Mouse (Mus musculus): ENCODE results near the gene Znrf3. TPM values are rescaled to one million over a fixed set of nuclear protein-coding genes. Genes with fewer than 3 reads are reported as not detected.
A peak's percentile ranks its signal among the peaks of the same experiment; 100 is the strongest.

Gene Znrf3
- total and polyA plus RNA-seq, 2 experiments from 2014 or later, result 7.8 to 12.5 TPM

DNA sequence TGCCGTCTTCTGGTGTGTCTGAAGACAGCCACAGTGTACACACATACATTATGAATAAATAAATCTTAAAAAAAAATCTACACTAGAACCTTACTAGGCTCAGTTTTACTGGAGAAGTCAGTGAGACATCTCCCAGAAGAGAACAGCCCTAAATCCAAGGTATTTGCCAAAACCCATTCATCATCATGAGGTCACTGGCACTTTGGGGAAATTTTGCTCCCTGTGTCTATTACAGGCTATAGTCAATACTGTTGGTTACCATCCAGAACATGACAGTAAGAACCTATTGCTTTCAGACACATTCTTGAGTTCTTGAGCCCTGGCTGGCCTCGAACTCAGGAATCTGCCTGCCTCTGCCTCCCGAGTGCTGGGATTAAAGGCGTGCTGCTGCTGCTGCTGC is 113.8 kb downstream of the Znrf3 start:
- Histone ChIP-seq H3K36me3 (ENCODE audit: insufficient read depth, low read length) (no peaks in the 10 kb centered on the region), H3K4me2 (ENCODE audit: low read depth, low read length, poor library complexity, severe bottlenecking) (no peak overlapping the region), H3K27ac (ENCODE audit: low read depth, low read length) (no peak overlapping the region), H3K4me1 (ENCODE audit: insufficient read depth, low read length) (no peaks in the 10 kb centered on the region), H3K27me3 (ENCODE audit: insufficient read depth, low read length) (no peaks in the 10 kb centered on the region), H3K4me3 (ENCODE audit: low read depth, low read length) (no peak overlapping the region), H3K9ac (replicated peaks; ENCODE audit: low read length, poor library complexity, severe bottlenecking) (no peak overlapping the region), H3K9me3 (ENCODE audit: low read length) (no peaks in the 10 kb centered on the region)
- WGBS, result 98% methylated on average over 4 of the region's 4 CpGs
- no peak for TF ChIP-seq CTCF (IDR thresholded peaks at IDR 0.05)
- no peak for ATAC-seq (ENCODE audit: low FRiP score)
- DNase-seq (ENCODE audit: low spot score), result no peak

DNA sequence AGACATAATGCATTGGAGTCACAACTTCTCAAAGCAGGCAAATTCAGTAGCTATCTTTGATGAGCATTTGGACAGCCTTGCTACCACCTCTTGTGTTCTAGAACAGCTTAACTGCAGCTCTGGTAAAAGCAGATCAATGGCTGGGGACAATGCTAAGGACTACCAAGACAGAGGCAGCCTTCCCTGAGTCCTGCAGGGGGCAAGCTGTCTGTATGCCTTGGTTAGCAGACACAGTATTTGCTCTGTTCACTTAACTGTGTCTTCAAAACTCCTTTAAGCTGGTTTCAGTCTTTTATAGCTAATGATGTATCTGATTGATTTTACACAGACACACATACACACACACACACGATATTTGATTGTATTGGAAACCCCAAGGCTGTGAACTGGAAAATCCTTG is 117.0 kb downstream of the Znrf3 start:
- 30% methylated on average over 1 of the region's 1 CpGs for WGBS
- Histone ChIP-seq H3K4me3 (ENCODE audit: low read depth, low read length) (no peak overlapping the region), H3K4me2 (ENCODE audit: low read depth, low read length, poor library complexity, severe bottlenecking) (no peak overlapping the region), H3K9ac (replicated peaks; ENCODE audit: low read length, poor library complexity, severe bottlenecking) (no peak overlapping the region), H3K27ac (ENCODE audit: low read depth, low read length) (no peak overlapping the region), H3K27me3 (ENCODE audit: insufficient read depth, low read length) (no peaks in the 10 kb centered on the region), H3K4me1 (ENCODE audit: insufficient read depth, low read length) (no peaks in the 10 kb centered on the region), H3K9me3 (ENCODE audit: low read length) (no peaks in the 10 kb centered on the region), H3K36me3 (ENCODE audit: insufficient read depth, low read length) (no peaks in the 10 kb centered on the region)
- DNase-seq (ENCODE audit: low spot score), result peak; percentile 31
- peak; percentile 53 for TF ChIP-seq CTCF (IDR thresholded peaks at IDR 0.05)
- no peak for ATAC-seq (ENCODE audit: low FRiP score)

DNA sequence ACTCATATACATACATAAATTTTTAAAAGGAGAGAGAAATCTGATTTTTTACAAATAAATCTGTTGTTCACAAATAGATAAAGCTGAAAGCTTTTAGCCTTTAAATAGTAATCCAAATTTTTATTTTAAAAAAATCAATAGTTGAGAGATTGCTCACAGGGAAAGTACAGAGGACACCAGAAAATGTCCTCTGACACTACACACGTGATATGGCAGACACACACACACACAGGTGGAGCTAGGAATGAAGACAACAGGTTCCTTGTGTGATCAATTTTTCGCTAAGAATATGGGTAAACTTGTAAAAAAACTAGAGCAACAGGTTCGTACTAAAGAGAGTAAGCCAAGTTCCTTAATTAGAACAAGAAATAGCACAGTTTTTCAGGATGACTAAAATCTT is 118.4 kb downstream of the Znrf3 start:
- Histone ChIP-seq H3K27me3 (ENCODE audit: insufficient read depth, low read length) (no peaks in the 10 kb centered on the region), H3K4me1 (ENCODE audit: insufficient read depth, low read length) (no peaks in the 10 kb centered on the region), H3K9me3 (ENCODE audit: low read length) (no peaks in the 10 kb centered on the region), H3K9ac (replicated peaks; ENCODE audit: low read length, poor library complexity, severe bottlenecking) (no peak overlapping the region), H3K4me2 (ENCODE audit: low read depth, low read length, poor library complexity, severe bottlenecking) (no peak overlapping the region), H3K27ac (ENCODE audit: low read depth, low read length) (no peak overlapping the region), H3K36me3 (ENCODE audit: insufficient read depth, low read length) (no peaks in the 10 kb centered on the region), H3K4me3 (ENCODE audit: low read depth, low read length) (no peak overlapping the region)
- 96% methylated on average over 3 of the region's 3 CpGs for WGBS
- TF ChIP-seq CTCF (IDR thresholded peaks at IDR 0.05), result no peak
- DNase-seq (ENCODE audit: low spot score), result no peak
- no peak for ATAC-seq (ENCODE audit: low FRiP score)

DNA sequence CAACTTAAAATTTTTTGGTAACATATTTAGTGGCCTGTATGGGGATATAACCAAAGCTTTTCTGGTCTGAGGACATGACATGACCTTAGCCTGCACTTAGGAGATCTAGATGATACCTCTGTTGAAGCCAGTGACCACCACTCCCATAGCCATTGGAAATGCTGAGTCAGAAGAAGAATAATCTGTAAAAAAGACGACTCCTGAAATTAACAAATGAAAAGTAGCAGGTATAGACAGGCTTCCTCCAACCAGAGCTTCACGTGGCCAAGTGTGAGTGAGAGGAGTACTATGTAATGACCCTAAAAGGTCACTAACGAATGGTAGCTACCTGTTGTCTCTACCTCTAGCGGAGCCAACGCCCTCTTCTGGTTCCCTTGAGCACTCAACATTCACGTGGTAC is 119.4 kb downstream of the Znrf3 start:
- ATAC-seq (ENCODE audit: low FRiP score) (no peak), DNase-seq (ENCODE audit: low spot score) (no peak)

GRCm38 (mm10) chr11:5324296-5324695 is 120.4 kb downstream of the Znrf3 start:
- Histone ChIP-seq H3K4me1 (ENCODE audit: insufficient read depth, low read length) (no peaks in the 10 kb centered on the region), H3K9ac (replicated peaks; ENCODE audit: low read length, poor library complexity, severe bottlenecking) (no peak overlapping the region), H3K36me3 (ENCODE audit: insufficient read depth, low read length) (no peaks in the 10 kb centered on the region), H3K4me2 (ENCODE audit: low read depth, low read length, poor library complexity, severe bottlenecking) (no peak overlapping the region), H3K27ac (ENCODE audit: low read depth, low read length) (no peak overlapping the region), H3K4me3 (ENCODE audit: low read depth, low read length) (no peak overlapping the region), H3K27me3 (ENCODE audit: insufficient read depth, low read length) (no peaks in the 10 kb centered on the region), H3K9me3 (ENCODE audit: low read length) (no peaks in the 10 kb centered on the region)
- WGBS, result 27% methylated on average over 2 of the region's 2 CpGs
- no peak for ATAC-seq (ENCODE audit: low FRiP score)
- DNase-seq (ENCODE audit: low spot score), result peak; percentile 38
- TF ChIP-seq CTCF (IDR thresholded peaks at IDR 0.05), result no peak

More for the DNA sequence above, 119.4 kb downstream of the Znrf3 start:
- no peaks in the 10 kb centered on the region for H3K9me3 ChIP-seq (ENCODE audit: low read length)
- no peak overlapping the region for H3K9ac ChIP-seq (replicated peaks; ENCODE audit: low read length, poor library complexity, severe bottlenecking)
- 97% methylated on average over 6 of the region's 6 CpGs for WGBS
- no peak for TF ChIP-seq CTCF (IDR thresholded peaks at IDR 0.05)
- no peak overlapping the region for H3K27ac ChIP-seq (ENCODE audit: low read depth, low read length)
- H3K4me3 ChIP-seq (ENCODE audit: low read depth, low read length), result no peak overlapping the region
- H3K27me3 ChIP-seq (ENCODE audit: insufficient read depth, low read length), result no peaks in the 10 kb centered on the region
- H3K4me2 ChIP-seq (ENCODE audit: low read depth, low read length, poor library complexity, severe bottlenecking), result no peak overlapping the region
- no peaks in the 10 kb centered on the region for H3K36me3 ChIP-seq (ENCODE audit: insufficient read depth, low read length)
- no peaks in the 10 kb centered on the region for H3K4me1 ChIP-seq (ENCODE audit: insufficient read depth, low read length)

GRCm38 (mm10) chr11:5321687-5322086 is 123.0 kb downstream of the Znrf3 start:
- Histone ChIP-seq H3K9me3 (ENCODE audit: low read length) (no peaks in the 10 kb centered on the region), H3K4me1 (ENCODE audit: insufficient read depth, low read length) (0 out of 2 replicates have a peak, but pooled peaks cover 8% of the 10 kb centered on the region), H3K27ac (ENCODE audit: low read depth, low read length) (no peak overlapping the region), H3K4me2 (ENCODE audit: low read depth, low read length, poor library complexity, severe bottlenecking) (no peak overlapping the region), H3K9ac (replicated peaks; ENCODE audit: low read length, poor library complexity, severe bottlenecking) (no peak overlapping the region), H3K4me3 (ENCODE audit: low read depth, low read length) (no peak overlapping the region), H3K36me3 (ENCODE audit: insufficient read depth, low read length) (no peaks in the 10 kb centered on the region), H3K27me3 (ENCODE audit: insufficient read depth, low read length) (no peaks in the 10 kb centered on the region)
- DNase-seq (ENCODE audit: low spot score) (no peak), ATAC-seq (ENCODE audit: low FRiP score) (no peak)
- 50% methylated on average over 1 of the region's 1 CpGs for WGBS
- TF ChIP-seq CTCF (IDR thresholded peaks at IDR 0.05), result peak; percentile 50
